Mouse (Mus musculus): ENCODE measurements at regions not wholly inside any gene's neighbourhood (a gene's known extent, or its start where the extent isn't known, plus 50 kb on each side); places are given as distances from the start of the nearest gene placed in this dataset.

GRCm38 (mm10) chr5:15850126-15850801 lies 84.2 kb upstream of the Cacna2d1 start:
- H3K27ac ChIP-seq: no peak overlapping the region
- no peak overlapping the region for H3K9ac ChIP-seq
- H3K36me3 ChIP-seq: no peaks in the 10 kb centered on the region
- H3K4me2 ChIP-seq (replicated peaks): no peak overlapping the region
- no peak overlapping the region for H3K4me3 ChIP-seq
- ATAC-seq (ENCODE audit: low FRiP score, low read depth): no peak
- H3K9me3 ChIP-seq: no peaks in the 10 kb centered on the region
- H3K4me1 ChIP-seq: peaks cover 5% of the 10 kb centered on the region; the same call in 1 of the 2 replicates
- H3K27me3 ChIP-seq: no peaks in the 10 kb centered on the region
- 27% methylated on average over 7 of the region's 7 CpGs for WGBS

GRCm38 (mm10) chr5:15854752-15855151 lies 79.7 kb upstream of the Cacna2d1 start:
- Histone ChIP-seq H3K4me1 (peaks cover 5% of the 10 kb centered on the region; the same call in 1 of the 2 replicates), H3K9ac (no peak overlapping the region), H3K27ac (no peak overlapping the region), H3K9me3 (no peaks in the 10 kb centered on the region), H3K36me3 (no peaks in the 10 kb centered on the region), H3K27me3 (no peaks in the 10 kb centered on the region), H3K4me3 (no peak overlapping the region), H3K4me2 (replicated peaks) (no peak overlapping the region)
- no peak for ATAC-seq (ENCODE audit: low FRiP score, low read depth)
- 52% methylated on average over 1 of the region's 1 CpGs for WGBS

DNA sequence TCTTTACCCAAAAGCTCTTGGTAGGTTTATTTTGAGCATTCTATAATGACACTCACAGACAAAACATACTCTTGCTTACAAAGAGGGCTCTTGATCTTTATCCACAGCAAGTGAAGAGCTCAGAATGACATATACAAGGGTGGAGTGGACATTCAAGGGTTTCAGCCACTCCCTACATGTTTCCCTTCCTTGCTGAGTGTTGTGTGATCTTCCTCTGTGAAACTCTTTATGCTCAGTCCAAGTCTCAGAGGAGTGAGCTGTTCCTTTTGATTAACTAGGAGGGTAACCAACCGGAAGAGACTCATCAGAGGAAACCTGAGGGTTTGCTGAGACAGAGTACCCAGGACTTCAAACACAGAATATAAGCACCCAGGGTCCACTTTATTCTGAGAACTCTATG lies 77.5 kb upstream of the Cacna2d1 start:
- WGBS: 58% methylated on average over 1 of the region's 1 CpGs
- Histone ChIP-seq H3K4me1 (no peaks in the 10 kb centered on the region), H3K9ac (no peak overlapping the region), H3K27ac (no peak overlapping the region), H3K27me3 (no peaks in the 10 kb centered on the region), H3K4me3 (no peak overlapping the region), H3K36me3 (no peaks in the 10 kb centered on the region), H3K9me3 (no peaks in the 10 kb centered on the region), H3K4me2 (replicated peaks) (no peak overlapping the region)
- no peak for ATAC-seq (ENCODE audit: low FRiP score, low read depth)

DNA sequence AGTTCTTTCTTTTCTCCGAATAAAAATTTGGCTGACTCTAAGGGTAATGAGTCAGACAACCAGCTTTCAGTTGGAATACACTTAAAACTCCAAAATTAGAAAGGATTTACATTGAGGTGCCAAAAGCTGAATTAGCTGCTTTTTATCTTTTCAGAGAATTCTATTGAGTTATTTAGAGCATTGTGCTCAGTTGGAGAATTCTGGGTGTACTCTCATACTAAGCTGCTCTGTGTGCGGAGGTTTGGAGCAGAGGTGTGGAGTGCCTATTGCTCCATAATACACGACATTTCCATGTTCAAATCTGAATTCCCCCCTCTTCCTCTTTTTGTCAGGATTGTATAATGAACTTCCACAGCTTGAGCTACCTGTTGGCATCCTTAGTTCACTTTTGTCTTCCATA lies 60.4 kb upstream of the Cacna2d1 start:
- H3K4me1 ChIP-seq: no peaks in the 10 kb centered on the region
- H3K36me3 ChIP-seq: no peaks in the 10 kb centered on the region
- ATAC-seq (ENCODE audit: low FRiP score, low read depth): no peak
- H3K4me2 ChIP-seq (replicated peaks): no peak overlapping the region
- WGBS: 84% methylated on average over 3 of the region's 3 CpGs
- H3K9ac ChIP-seq: no peak overlapping the region
- H3K4me3 ChIP-seq: no peak overlapping the region
- no peaks in the 10 kb centered on the region for H3K9me3 ChIP-seq
- no peaks in the 10 kb centered on the region for H3K27me3 ChIP-seq
- H3K27ac ChIP-seq: no peak overlapping the region

GRCm38 (mm10) chr5:15883004-15883403 lies 51.5 kb upstream of the Cacna2d1 start:
- no peak overlapping the region for H3K27ac ChIP-seq
- H3K4me3 ChIP-seq: no peak overlapping the region
- H3K9ac ChIP-seq: no peak overlapping the region
- no peak overlapping the region for H3K4me2 ChIP-seq (replicated peaks)
- no peaks in the 10 kb centered on the region for H3K27me3 ChIP-seq
- H3K9me3 ChIP-seq: no peaks in the 10 kb centered on the region
- no peak for ATAC-seq (ENCODE audit: low FRiP score, low read depth)
- no peaks in the 10 kb centered on the region for H3K36me3 ChIP-seq
- no peaks in the 10 kb centered on the region for H3K4me1 ChIP-seq

Data from limb, embryonic 13.5 days (tissue).